Mouse (Mus musculus) mature B cell (primary cell): Measurements from ENCODE around the gene Llgl2.

ENCODE experiments used
- in situ Hi-C: fragments of 300-500 bp; cut with MboI; formaldehyde crosslinking; loops from 2 replicates; pipeline ENCODE4 v1.14.3; 2019

Llgl2 gene

DNA sequence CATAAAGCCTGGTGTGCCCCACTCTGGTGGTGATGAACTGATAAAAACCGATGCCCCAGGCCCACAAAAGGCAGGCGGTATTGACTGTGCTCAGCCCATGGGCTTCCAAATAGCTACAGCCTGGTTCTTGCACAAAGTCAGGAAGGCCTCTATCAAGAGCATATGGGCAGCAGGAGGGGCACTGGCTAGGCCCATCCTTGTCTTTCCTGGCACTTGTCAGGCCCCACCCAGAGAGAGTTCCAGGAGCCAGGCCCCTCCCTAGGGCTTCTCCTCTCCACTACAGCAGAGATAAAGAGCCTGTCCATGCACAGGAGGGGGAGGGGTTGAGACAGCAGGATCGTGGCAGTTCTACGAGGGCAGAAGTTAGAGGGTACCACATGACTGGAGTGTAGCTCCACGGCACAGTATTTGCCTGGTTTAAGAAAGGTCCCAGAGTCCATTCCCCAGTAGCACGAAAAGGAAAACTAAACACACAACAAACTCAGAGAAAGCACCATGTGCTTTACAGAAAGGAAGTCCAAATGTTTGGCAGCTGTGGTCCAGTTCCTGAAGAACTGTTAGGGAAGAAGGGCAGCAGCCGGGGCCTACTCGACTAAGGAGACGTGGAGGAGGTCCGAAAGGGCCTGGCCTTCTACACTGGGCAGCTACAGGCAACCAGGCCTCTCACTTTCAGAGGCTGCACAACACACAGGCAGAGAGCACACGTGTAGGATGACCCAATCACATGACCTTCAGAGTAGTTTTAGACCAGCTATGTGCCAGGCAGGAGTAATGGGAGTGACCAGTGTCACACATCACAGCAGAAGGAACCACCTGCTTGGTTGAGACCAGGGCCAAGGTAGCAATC lies 79.8 kb downstream of the Llgl2 start:
- in situ Hi-C loops = no loop called here

GRCm38 (mm10) chr11:115904231-115904955 lies 80.5 kb downstream of the Llgl2 start:
- in situ Hi-C loops = no loop called here
